Mouse (Mus musculus) monocyte, adult 5-6 weeks (primary cell): ENCODE measurements around the gene Sytl2. TPM values are rescaled to one million over a fixed set of nuclear protein-coding genes. Genes with fewer than 3 reads are reported as not detected.

Experiments
- ATAC-seq: fragments of 153-309, 156-312 bp; replicated peaks from 2 replicates; pipeline ENCODE4 v1.8.0; 2017; ENCODE audit warnings: mild to moderate bottlenecking; ENCODE audit not compliant: low TSS enrichment, insufficient number of reproducible peaks, severe bottlenecking, poor library complexity, low FRiP score
- total RNA-seq: library from RNA; stranded (forward); fragments of 200-1000, 200-491, 200-594 nt; gene quantifications from 3 replicates; pipeline ENCODE4 v1.2.3, GENCODE M21; 2017

Sytl2 gene
- total RNA-seq, 1 experiment from 2014 or later: 36.5 TPM

- ATAC-seq: peak; percentile 41; the same call in 1 of the 2 replicates
Observed at GRCm38 (mm10) chr7:90302647-90303552, 848 bp downstream of the Sytl2 start.

GRCm38 (mm10) chr7:90306079-90306478 is 4.0 kb downstream of the Sytl2 start:
- ATAC-seq: no peak

- ATAC-seq: no peak
Observed at GRCm38 (mm10) chr7:90306968-90307367, 4.9 kb downstream of the Sytl2 start.

GRCm38 (mm10) chr7:90308003-90308402 is 6.0 kb downstream of the Sytl2 start:
- 0 out of 2 replicates have a peak, but pooled peaks have one; percentile 40 for ATAC-seq

GRCm38 (mm10) chr7:90312151-90312883 is 10.3 kb downstream of the Sytl2 start:
- no peak for ATAC-seq

- ATAC-seq: no peak
Observed at GRCm38 (mm10) chr7:90313421-90313820, 11.4 kb downstream of the Sytl2 start.

- ATAC-seq: no peak
Observed at GRCm38 (mm10) chr7:90316823-90317222, 14.8 kb downstream of the Sytl2 start.

GRCm38 (mm10) chr7:90319446-90319845 is 17.4 kb downstream of the Sytl2 start:
- ATAC-seq: no peak

- no peak for ATAC-seq
Observed at GRCm38 (mm10) chr7:90320124-90320523, 18.1 kb downstream of the Sytl2 start.

- no peak for ATAC-seq
Observed at GRCm38 (mm10) chr7:90325166-90325565, 23.1 kb downstream of the Sytl2 start.

- ATAC-seq: no peak
Observed at GRCm38 (mm10) chr7:90330200-90330599, 28.1 kb downstream of the Sytl2 start.

- ATAC-seq: no peak
Observed at GRCm38 (mm10) chr7:90332483-90333065, 30.5 kb downstream of the Sytl2 start.

- no peak for ATAC-seq
Observed at GRCm38 (mm10) chr7:90334362-90334761, 32.3 kb downstream of the Sytl2 start.

- ATAC-seq: no peak
Observed at GRCm38 (mm10) chr7:90334831-90335230, 32.8 kb downstream of the Sytl2 start.

GRCm38 (mm10) chr7:90335755-90336194 is 33.7 kb downstream of the Sytl2 start:
- ATAC-seq: no peak

- no peak for ATAC-seq
Observed at GRCm38 (mm10) chr7:90341212-90341957, 39.3 kb downstream of the Sytl2 start.

- 0 out of 2 replicates have a peak, but pooled peaks have one; percentile 22 for ATAC-seq
Observed at GRCm38 (mm10) chr7:90344903-90345302, 42.9 kb downstream of the Sytl2 start.

- ATAC-seq: no peak
Observed at GRCm38 (mm10) chr7:90347779-90348437, 45.9 kb downstream of the Sytl2 start.
